In genomic region chr2:167680657-167681056, GRCm38 (mm10) we compare ENCODE assay signal across 9 mouse cellular contexts. TPM values are rescaled to one million over a fixed set of nuclear protein-coding genes. Genes with fewer than 3 reads are reported as not detected.
DNase-seq lines count a peak whose midpoint lies in the region; ATAC-seq and TF ChIP-seq lines count a peak whose summit lies in the region.
"Had no signal": no experiment of that assay in that cellular context is flagged by ENCODE, and none has a peak within 500 bp of the region (broad histone marks: within the 10 kb centered on the region; RNA-seq: fewer than 3 reads in every experiment).

No protein-coding gene starts in this region.

- no peaks in the 10 kb centered on the region for H3K4me1 ChIP-seq in cerebellum, adult 2 months (ENCODE audit: control insufficient read depth, insufficient read depth, low read length)

- H3K27me3 ChIP-seq in cerebellum, adult 2 months (ENCODE audit: control insufficient read depth, insufficient read depth, low read length): no peaks in the 10 kb centered on the region

- TF ChIP-seq CTCF in cerebellum, adult 2 months (IDR thresholded peaks at IDR 0.05; ENCODE audit: borderline replicate concordance, insufficient read depth, low read depth, low read length): peak; percentile 57; the same call in 1 of the 2 replicates

- no peak for ATAC-seq in cerebellum, adult (ENCODE audit: insufficient number of reproducible peaks, low FRiP score, low TSS enrichment)
- peak; percentile 47 for ATAC-seq in erythroid progenitor cell, adult 5-6 weeks (replicated peaks; ENCODE audit: low FRiP score, poor library complexity, severe bottlenecking)

- no peak overlapping the region for H3K27ac ChIP-seq in cerebellum, adult 2 months (ENCODE audit: insufficient read depth, low read length)
- H3K27ac ChIP-seq: heart, embryonic 13.5 days had no signal

- no peak for TF ChIP-seq POLR2A in cerebellum, adult 2 months (IDR thresholded peaks at IDR 0.05; ENCODE audit: borderline replicate concordance, insufficient read depth, low read length)

- H3K4me3 ChIP-seq in cerebellum, adult 2 months (replicated peaks; ENCODE audit: insufficient read depth, low read depth, low read length): no peak overlapping the region
- H3K4me3 ChIP-seq: heart, embryonic 13.5 days had no signal

- no peak for DNase-seq in cerebellum, adult 2 months
- DNase-seq in left cerebral cortex, postnatal 14 days (ENCODE audit: low spot score in 2 of 2): peak; percentile 57 to 74
- no peak for DNase-seq in left cerebral cortex, adult 18-20 months (ENCODE audit: low spot score in 2 of 2)
- DNase-seq in MN1 (ENCODE audit: low spot score): peak; percentile 57
- DNase-seq in mesoderm, embryonic 11.5 days (ENCODE audit: low read depth, low spot score): peak; percentile 71
- no peak for DNase-seq in gastrocnemius, postnatal 10 days

- 48% methylated on average over 5 of the region's 5 CpGs for WGBS in cerebellum, adult 2 months

- intact Hi-C loops in left cerebral cortex, postnatal 14 days (cut with DNase I): loop anchor here (1.0 to 10.0 kb wide), 3 partner anchors 39 to 414 kb away; partner anchors contain the start of gene Ripor3

RNA-seq across cellular contexts. Expression of gene Cebpb, which starts 8.1 kb away (rescaled TPM):
- polyA plus RNA-seq in cerebellum, adult 2 months (2012; rRNA removed): 8.2 and 8.7 TPM in 2 replicates
- 10 to 100 TPM; 12.6 to 13.4 TPM for total RNA-seq in left cerebral cortex, postnatal 14 days (2021)
- 10 to 100 TPM; 15.9 to 17.3 TPM for total RNA-seq in left cerebral cortex, adult 18-20 months (2021)
- 6.3 and 6.5 TPM in 2 replicates for total RNA-seq in erythroid progenitor cell, adult 5-6 weeks (2015; ENCODE audit: low replicate concordance)
- total RNA-seq in erythroid progenitor cell, adult 5-6 weeks (2017; ENCODE audit: low replicate concordance): 4.4 and 8.4 TPM in 2 replicates
- total RNA-seq in gastrocnemius, postnatal 10 days (2021): 10 to 100 TPM; 28.0 to 64.3 TPM

RNA-seq across cellular contexts. Expression of gene Tmem189, which starts 9.0 kb away (rescaled TPM):
- polyA plus RNA-seq in cerebellum, adult 2 months (2012; rRNA removed): 105 and 113 TPM in 2 replicates
- total RNA-seq in left cerebral cortex, postnatal 14 days (2021): 10 to 100 TPM; 54.6 to 58.5 TPM
- total RNA-seq in left cerebral cortex, adult 18-20 months (2021): 10 to 100 TPM; 43.3 to 44.4 TPM
- 23.9 and 27.0 TPM in 2 replicates for total RNA-seq in erythroid progenitor cell, adult 5-6 weeks (2015; ENCODE audit: low replicate concordance)
- 16.9 and 19.5 TPM in 2 replicates for total RNA-seq in erythroid progenitor cell, adult 5-6 weeks (2017; ENCODE audit: low replicate concordance)
- total RNA-seq in gastrocnemius, postnatal 10 days (2021): 10 to 100 TPM; 20.4 to 22.6 TPM

RNA-seq across cellular contexts. Expression of gene Gm20431, which starts 19.4 kb away (rescaled TPM):
- 12.2 and 15.1 TPM in 2 replicates for polyA plus RNA-seq in cerebellum, adult 2 months (2012; rRNA removed)
- total RNA-seq in left cerebral cortex, postnatal 14 days (2021): 10 to 100 TPM; 63.3 to 65.1 TPM
- total RNA-seq in left cerebral cortex, adult 18-20 months (2021): 10 to 100 TPM; 32.2 to 33.5 TPM
- not detected in 2 replicates for total RNA-seq in erythroid progenitor cell, adult 5-6 weeks (2015; ENCODE audit: low replicate concordance)
- total RNA-seq in erythroid progenitor cell, adult 5-6 weeks (2017; ENCODE audit: low replicate concordance): not detected in 2 replicates
- total RNA-seq in gastrocnemius, postnatal 10 days (2021): 10 to 100 TPM; 10.6 to 15.8 TPM

RNA-seq across cellular contexts. Expression of gene Ube2v1, which starts 48.8 kb away (rescaled TPM):
- 195 and 219 TPM in 2 replicates for polyA plus RNA-seq in cerebellum, adult 2 months (2012; rRNA removed)
- 100 to 1,000 TPM; 215 to 250 TPM for total RNA-seq in left cerebral cortex, postnatal 14 days (2021)
- total RNA-seq in left cerebral cortex, adult 18-20 months (2021): 100 to 1,000 TPM; 259 to 266 TPM
- 186 and 189 TPM in 2 replicates for total RNA-seq in erythroid progenitor cell, adult 5-6 weeks (2015; ENCODE audit: low replicate concordance)
- total RNA-seq in erythroid progenitor cell, adult 5-6 weeks (2017; ENCODE audit: low replicate concordance): 82.3 and 114 TPM in 2 replicates
- total RNA-seq in gastrocnemius, postnatal 10 days (2021): 100 to 1,000 TPM; 179 to 199 TPM

Comparison
In these comparisons a context has a peak if more than half of its experiments do, and no peak if none do; other contexts are left out.
1. DNase-seq: peak in left cerebral cortex, postnatal 14 days (2 of 2), MN1 (single experiment) and mesoderm, embryonic 11.5 days (single experiment); none in cerebellum, adult 2 months (0 of 2), left cerebral cortex, adult 18-20 months (0 of 2) and gastrocnemius, postnatal 10 days (single experiment).
2. RNA of gene Gm20431, which starts 19.4 kb away (total RNA-seq): 63.3 to 65.1 TPM in left cerebral cortex, postnatal 14 days, 32.2 to 33.5 TPM in left cerebral cortex, adult 18-20 months and 10.6 to 15.8 TPM in gastrocnemius, postnatal 10 days; not detected in erythroid progenitor cell, adult 5-6 weeks; every median in the first group is over 10 times any median in the second.